Mouse (Mus musculus) stomach, postnatal 0 days (tissue): ENCODE measurements at regions not wholly inside any gene's neighbourhood (a gene's known extent, or its start where the extent isn't known, plus 50 kb on each side); places are given as distances from the start of the nearest gene placed in this dataset.

Experiments used
- CTCF ChIP-seq: IDR thresholded peaks from 2 replicates; pipeline ENCODE4 v1.5.1; 2016; ENCODE audit warnings: antibody characterized with exemption, low read depth, mild to moderate bottlenecking, moderate library complexity
- EP300 ChIP-seq: optimal IDR thresholded peaks from 2 replicates; pipeline ENCODE3; 2016; ENCODE audit warnings: antibody characterized with exemption

GRCm38 (mm10) chr4:142952879-142953278, 259.9 kb downstream of the Prdm2 start:
- peak; percentile 41 for TF ChIP-seq CTCF
- TF ChIP-seq EP300 = no peak
